Mouse (Mus musculus) gastrocnemius, adult 18-20 months (tissue): ENCODE measurements around the gene Rtbdn. TPM values are rescaled to one million over a fixed set of nuclear protein-coding genes. Genes with fewer than 3 reads are reported as not detected.

ENCODE experiments used
- DNase-seq: peaks from one replicate; pipeline ENCODE4 v3.0.0; 2021; ENCODE audit warnings: low spot score
- total RNA-seq, 2 experiments: library from RNA; stranded (reverse); gene quantifications; 2 replicates each; pipeline ENCODE4 v1.2.3; 2021

Gene Rtbdn
- total RNA-seq, 2 experiments from 2014 or later: not detected

- peak; percentile 92 for DNase-seq
Measured at GRCm38 (mm10) chr8:84979599-84980421, 33.0 kb downstream of the Rtbdn start.

- DNase-seq: peak; percentile 72
Measured at GRCm38 (mm10) chr8:84980622-84981358, 34.0 kb downstream of the Rtbdn start.

GRCm38 (mm10) chr8:84981644-84982498 is 35.1 kb downstream of the Rtbdn start:
- DNase-seq: no peak

GRCm38 (mm10) chr8:84982499-84983011 is 35.8 kb downstream of the Rtbdn start:
- no peak for DNase-seq

GRCm38 (mm10) chr8:84984294-84985048 is 37.7 kb downstream of the Rtbdn start:
- DNase-seq: no peak

GRCm38 (mm10) chr8:84985049-84985683 is 38.4 kb downstream of the Rtbdn start:
- DNase-seq: no peak

- peak; percentile 76 for DNase-seq
Measured at GRCm38 (mm10) chr8:84985684-84986378, 39.0 kb downstream of the Rtbdn start.

GRCm38 (mm10) chr8:84986379-84986945 is 39.7 kb downstream of the Rtbdn start:
- no peak for DNase-seq

- DNase-seq: no peak
Measured at GRCm38 (mm10) chr8:84987388-84987787, 40.6 kb downstream of the Rtbdn start.

- no peak for DNase-seq
Measured at GRCm38 (mm10) chr8:84987903-84988302, 41.1 kb downstream of the Rtbdn start.

GRCm38 (mm10) chr8:84989311-84989731 is 42.5 kb downstream of the Rtbdn start:
- peak; percentile 80 for DNase-seq

- DNase-seq: peak; percentile 96
Measured at GRCm38 (mm10) chr8:84989810-84990209, 43.0 kb downstream of the Rtbdn start.

GRCm38 (mm10) chr8:84990349-84990748 is 43.6 kb downstream of the Rtbdn start, which contains the start of gene Hook2:
TSS of gene Hook2 (plus strand) at chr8:84990603.
- peak; percentile 97 for DNase-seq

GRCm38 (mm10) chr8:84990836-84991235 is 44.0 kb downstream of the Rtbdn start:
- DNase-seq: no peak

GRCm38 (mm10) chr8:84994375-84994774 is 47.6 kb downstream of the Rtbdn start:
- no peak for DNase-seq

- DNase-seq: no peak
Measured at GRCm38 (mm10) chr8:84995680-84996079, 48.9 kb downstream of the Rtbdn start.

GRCm38 (mm10) chr8:84996978-84997377 is 50.2 kb downstream of the Rtbdn start:
- no peak for DNase-seq

- DNase-seq: peak; percentile 91
Measured at GRCm38 (mm10) chr8:84997649-84998295, 51.0 kb downstream of the Rtbdn start.
